Mouse (Mus musculus) ES-E14 (cell line): ENCODE measurements at regions not wholly inside any gene's neighbourhood (a gene's known extent, or its start where the extent isn't known, plus 50 kb on each side); places are given as distances from the start of the nearest gene placed in this dataset.

Experiments used
- DNase-seq: peaks from one replicate; pipeline ENCODE4 v3.0.0-alpha.2; 2013; ENCODE audit warnings: low read depth, low spot score
- H3K27ac ChIP-seq: 2 replicates; pipeline ENCODE4 v1.5.1; 2012; ENCODE audit warnings: low read depth, mild to moderate bottlenecking, low read length, moderate library complexity, mixed read lengths; ENCODE audit not compliant: poor library complexity, insufficient read depth, severe bottlenecking
- H3K36me3 ChIP-seq: 2 replicates; pipeline ENCODE4 v1.6.1; 2012; ENCODE audit warnings: mild to moderate bottlenecking, low read length, moderate library complexity, mixed read lengths; ENCODE audit not compliant: control insufficient read depth, poor library complexity, insufficient read depth, severe bottlenecking
- H3K4me1 ChIP-seq, 2 experiments: fragments of 150-350 bp in 1 of 2; sonication (generic) in 1 of 2; 2 replicates each; pipeline ENCODE4 v1.6.1; 2012; ENCODE audit warnings: low read length in 2 of 2, mild to moderate bottlenecking in 1 of 2, mixed read lengths in 1 of 2; ENCODE audit not compliant: control insufficient read depth in 2 of 2, insufficient read depth in 2 of 2, poor library complexity in 1 of 2
- H3K4me3 ChIP-seq, 2 experiments: fragments of 150-350 bp in 1 of 2; sonication (generic) in 1 of 2; 2 replicates each; pipeline ENCODE4 v1.5.1; 2012; ENCODE audit warnings: low read length in 2 of 2, low read depth in 1 of 2, mild to moderate bottlenecking in 1 of 2, mixed read lengths in 1 of 2; ENCODE audit not compliant: insufficient read depth in 1 of 2, poor library complexity in 1 of 2, severe bottlenecking in 1 of 2
- H3K9ac ChIP-seq: 2 replicates; pipeline ENCODE4 v1.6.1; 2012; ENCODE audit warnings: low read depth, mild to moderate bottlenecking, low read length, mixed read lengths; ENCODE audit not compliant: poor library complexity, insufficient read depth, severe bottlenecking
- H3K9me3 ChIP-seq: fragments of 150-350 bp; sonication (generic); 2 replicates; pipeline ENCODE4 v1.6.1; 2012; ENCODE audit warnings: low read depth, mild to moderate bottlenecking, low read length; ENCODE audit not compliant: control insufficient read depth, insufficient read depth
- CHD2 ChIP-seq: IDR thresholded peaks from 2 replicates; pipeline ENCODE4 v1.6.1; 2014; ENCODE audit warnings: mild to moderate bottlenecking, low read depth, low read length, inconsistent platforms
- HCFC1 ChIP-seq: IDR thresholded peaks from 2 replicates; pipeline ENCODE4 v1.6.1; 2012; ENCODE audit warnings: low read length, inconsistent platforms, borderline replicate concordance; ENCODE audit not compliant: insufficient read depth
- MAFK ChIP-seq: IDR thresholded peaks from 2 replicates; pipeline ENCODE4 v1.6.1; 2014; ENCODE audit warnings: mild to moderate bottlenecking, low read depth, low read length, inconsistent platforms; ENCODE audit not compliant: insufficient read depth
- ZC3H11A ChIP-seq: IDR thresholded peaks from 2 replicates; pipeline ENCODE4 v1.6.1; 2012; ENCODE audit warnings: low read depth, mild to moderate bottlenecking, inconsistent platforms, low read length, borderline replicate concordance
- ZNF384 ChIP-seq: IDR thresholded peaks from 2 replicates; pipeline ENCODE4 v1.6.1; 2012; ENCODE audit warnings: low read depth, low read length, inconsistent platforms
- in situ Hi-C, 2 experiments: fragments of 600-800 bp; cut with MboI; formaldehyde crosslinking; loops; one replicate each; pipeline ENCODE4 v1.15.1; 2025; ENCODE audit warnings: low sequenced_read_pairs in 2 of 2, inconsistent platforms in 1 of 2; ENCODE audit not compliant: unreplicated experiment in 2 of 2

GRCm38 (mm10) chr8:31314692-31315358 is 2113.7 kb upstream of the 5930422O12Rik start:
- Histone ChIP-seq H3K4me1 (no peaks in the 10 kb centered on the region), H3K36me3 (no peaks in the 10 kb centered on the region), H3K9ac (no peak overlapping the region), H3K27ac (no peak overlapping the region), H3K4me3 (no peak overlapping the region), H3K9me3 (no peaks in the 10 kb centered on the region)
- no peak for DNase-seq
- in situ Hi-C loops = no loop called here
- TF ChIP-seq MAFK (no peak), ZNF384 (no peak), CHD2 (no peak), ZC3H11A (no peak), HCFC1 (no peak)

GRCm38 (mm10) chr8:31315359-31315705 is 2113.2 kb upstream of the 5930422O12Rik start:
- TF ChIP-seq HCFC1 (no peak), ZNF384 (no peak), CHD2 (no peak), MAFK (no peak), ZC3H11A (no peak)
- Histone ChIP-seq H3K27ac (no peak overlapping the region), H3K4me1 (no peaks in the 10 kb centered on the region), H3K36me3 (no peaks in the 10 kb centered on the region), H3K9me3 (no peaks in the 10 kb centered on the region), H3K4me3 (no peak overlapping the region), H3K9ac (no peak overlapping the region)
- in situ Hi-C loops = no loop called here
- no peak for DNase-seq

- Histone ChIP-seq H3K9me3 (no peaks in the 10 kb centered on the region), H3K4me1 (no peaks in the 10 kb centered on the region), H3K27ac (no peak overlapping the region), H3K4me3 (no peak overlapping the region), H3K9ac (no peak overlapping the region), H3K36me3 (no peaks in the 10 kb centered on the region)
- no peak for TF ChIP-seq ZNF384
- no peak for TF ChIP-seq CHD2
- no peak for TF ChIP-seq ZC3H11A
- TF ChIP-seq HCFC1 = no peak
- TF ChIP-seq MAFK = no peak
- no peak for DNase-seq
- in situ Hi-C loops = no loop called here
These were observed 2094.8 kb upstream of the 5930422O12Rik start for GRCm38 (mm10) chr8:31333545-31334297.

GRCm38 (mm10) chr8:31348504-31348903 is 2080.0 kb upstream of the 5930422O12Rik start:
- no peak overlapping the region for H3K4me3 ChIP-seq
- no peaks in the 10 kb centered on the region for H3K4me1 ChIP-seq
- H3K9me3 ChIP-seq = no peaks in the 10 kb centered on the region
- no peak overlapping the region for H3K9ac ChIP-seq
- no peak overlapping the region for H3K27ac ChIP-seq
- H3K36me3 ChIP-seq = no peaks in the 10 kb centered on the region
- no peak for TF ChIP-seq CHD2
- TF ChIP-seq HCFC1 = no peak
- peak; percentile 60; the same call in 1 of the 2 replicates for TF ChIP-seq ZNF384
- no peak for TF ChIP-seq MAFK
- TF ChIP-seq ZC3H11A = no peak
- DNase-seq = no peak
- in situ Hi-C loops = no loop called here
